ENCODE assay signal across 8 mouse cellular contexts in the genomic region with DNA sequence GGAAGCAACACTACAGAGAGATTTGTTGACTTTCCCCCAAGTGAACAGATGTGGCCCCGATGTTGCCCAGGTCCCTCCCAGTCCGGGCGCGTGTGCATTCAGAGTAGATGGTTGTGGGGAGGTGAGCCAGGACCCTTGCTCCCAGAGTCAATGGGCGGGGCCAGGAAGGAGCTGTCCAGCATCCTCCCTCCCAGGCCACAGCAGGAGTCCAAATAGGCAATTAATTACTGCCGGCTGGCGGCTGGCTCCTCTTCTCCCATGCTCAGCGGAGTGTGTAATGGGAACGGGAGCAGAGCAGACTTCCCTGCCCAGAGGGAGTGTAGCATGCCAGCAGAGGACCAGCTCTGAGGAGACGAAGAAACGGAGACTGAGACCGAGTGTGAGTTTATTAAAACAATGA. TPM values are rescaled to one million over a fixed set of nuclear protein-coding genes. Genes with fewer than 3 reads are reported as not detected.
DNase-seq lines count a peak whose midpoint lies in the region; ATAC-seq lines count a peak whose summit lies in the region.

No protein-coding gene starts in this region.

- peak; percentile 83 for ATAC-seq in hindbrain, embryonic 13.5 days (ENCODE audit: low FRiP score)
- peak; percentile 60; the same call in 1 of the 2 replicates for ATAC-seq in megakaryocyte-erythroid progenitor cell, adult 5-6 weeks (replicated peaks; ENCODE audit: low FRiP score, low TSS enrichment, poor library complexity, severe bottlenecking)

- no peaks in the 10 kb centered on the region for H3K9me3 ChIP-seq in hindbrain, embryonic 13.5 days

- H3K4me1 ChIP-seq in hindbrain, embryonic 13.5 days (replicated peaks) = peaks cover 62% of the 10 kb centered on the region

- H3K36me3 ChIP-seq in hindbrain, embryonic 13.5 days = no peaks in the 10 kb centered on the region

- no peak overlapping the region for H3K4me3 ChIP-seq in hindbrain, embryonic 13.5 days

- peak; percentile 4 for DNase-seq in thymus, postnatal 14 days
- no peak for DNase-seq in thymus, postnatal 0 days (ENCODE audit: low spot score)
- peak; percentile 35 to 50 for DNase-seq in cerebellum, postnatal 36 days
- no peak for DNase-seq in natural killer cell, adult 2 months (ENCODE audit: low spot score in 2 of 2)
- DNase-seq in spleen, adult 12 weeks (ENCODE audit: low spot score) = no peak
- no peak for DNase-seq in right cerebral cortex, postnatal 25 days

- peaks cover 28% of the 10 kb centered on the region for H3K27me3 ChIP-seq in hindbrain, embryonic 13.5 days

- peak overlapping the region; percentile 49 for H3K9ac ChIP-seq in hindbrain, embryonic 13.5 days

- under 1% methylated on average over 12 of the region's 12 CpGs for WGBS in hindbrain, embryonic 13.5 days

- H3K4me2 ChIP-seq in hindbrain, embryonic 13.5 days = peak overlapping the region; percentile 43

- H3K27ac ChIP-seq in hindbrain, embryonic 13.5 days = peak overlapping the region; percentile 87

RNA-seq across cellular contexts. Expression of a gene that starts 15.5 kb away (rescaled TPM):
- not detected in 2 replicates for polyA plus RNA-seq in thymus, postnatal 0 days (2015; fragmentation: Nextera tagmentation; extraction: Ambion mirVana)
- 6.6 and 8.1 TPM in 2 replicates for polyA plus RNA-seq in hindbrain, embryonic 13.5 days (2015; fragmentation: Nextera tagmentation; extraction: Ambion mirVana)
- total RNA-seq in megakaryocyte-erythroid progenitor cell, adult 5-6 weeks (2014; fragmentation: Nextera tagmentation) = not detected in 2 replicates
- total RNA-seq in megakaryocyte-erythroid progenitor cell, adult 5-6 weeks (2017) = not detected in 2 replicates

RNA-seq across cellular contexts. Expression of a gene that starts 29.6 kb away (rescaled TPM):
- 16.1 and 18.4 TPM in 2 replicates for polyA plus RNA-seq in thymus, postnatal 0 days (2015; fragmentation: Nextera tagmentation; extraction: Ambion mirVana)
- polyA plus RNA-seq in hindbrain, embryonic 13.5 days (2015; fragmentation: Nextera tagmentation; extraction: Ambion mirVana) = 12.4 and 12.6 TPM in 2 replicates
- 13.8 and 21.1 TPM in 2 replicates for total RNA-seq in megakaryocyte-erythroid progenitor cell, adult 5-6 weeks (2014; fragmentation: Nextera tagmentation)
- 16.2 and 31.5 TPM in 2 replicates for total RNA-seq in megakaryocyte-erythroid progenitor cell, adult 5-6 weeks (2017)

Comparison
In these comparisons a context has a peak if more than half of its experiments do, and no peak if none do; other contexts are left out.
1. DNase-seq: peak in thymus, postnatal 14 days (single experiment) and cerebellum, postnatal 36 days (2 of 2); none in thymus, postnatal 0 days (single experiment), natural killer cell, adult 2 months (0 of 2), spleen, adult 12 weeks (single experiment) and right cerebral cortex, postnatal 25 days (single experiment).